Mouse (Mus musculus): ENCODE measurements at regions not wholly inside any gene's neighbourhood (a gene's known extent, or its start where the extent isn't known, plus 50 kb on each side); places are given as distances from the start of the nearest gene placed in this dataset.

DNA sequence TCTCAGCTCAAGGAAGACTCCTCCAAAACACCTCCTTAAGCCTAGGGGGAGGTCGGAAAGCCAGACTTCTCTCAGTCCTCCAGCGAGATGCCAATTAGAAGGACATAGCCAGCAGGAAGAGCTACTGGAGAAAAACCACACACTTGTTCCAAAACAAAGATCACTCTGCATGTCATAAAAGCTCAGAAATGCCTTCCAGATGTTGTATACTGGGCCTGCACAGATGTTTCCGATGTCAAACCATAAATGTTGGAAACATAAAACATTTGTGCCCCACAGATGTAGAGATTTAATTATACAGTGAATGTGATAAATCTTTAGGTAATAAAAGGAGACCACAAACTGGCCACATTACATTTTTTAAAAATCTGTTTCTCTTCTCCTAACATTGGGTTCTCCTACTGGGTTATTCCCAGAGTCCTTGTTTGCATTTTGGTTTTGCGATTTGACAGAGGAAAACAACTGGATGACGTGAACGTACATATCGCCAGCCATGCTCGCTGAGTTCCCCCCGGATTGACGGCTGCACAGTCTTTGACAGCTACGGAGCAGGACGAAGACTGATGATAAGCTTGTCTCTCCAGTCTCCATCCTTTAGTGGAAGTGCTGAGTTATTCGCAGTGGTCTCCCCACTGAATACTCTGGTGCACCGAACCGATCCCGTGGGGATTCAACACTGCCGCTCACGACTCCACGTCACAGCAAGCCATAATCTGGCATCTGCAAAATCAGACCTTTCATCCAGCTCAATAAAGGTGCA lies 235.5 kb upstream of the Myocd start:
- TF ChIP-seq POLR2A (IDR thresholded peaks at IDR 0.05; ENCODE audit: extremely low read depth, insufficient read depth, low read length), result no peak
- TF ChIP-seq CTCF (IDR thresholded peaks at IDR 0.05; ENCODE audit: low read depth, low read length), result no peak

Measured in liver, adult 2 months (tissue).